Mouse (Mus musculus): ENCODE data around the gene Slc22a12. TPM values are rescaled to one million over a fixed set of nuclear protein-coding genes. Genes with fewer than 3 reads are reported as not detected.

The Slc22a12 gene
- total RNA-seq (2021), result 10 to 100 TPM in 1 of 2 experiments, under 1 TPM in 1; 0.37 to 10.1 TPM
- long read RNA-seq, experiment 1, result 0 reads
- long read RNA-seq, experiment 2, transcript Slc22a12-201 (10 exons, 2,226 nt), result major isoform, 5 of 5 reads
- long read RNA-seq, experiment 2, partial matches to known transcripts, result 0 of 5 reads
- long read RNA-seq, experiment 2, other reads (novel, unspliced or antisense), result 0 of 5 reads

DNA sequence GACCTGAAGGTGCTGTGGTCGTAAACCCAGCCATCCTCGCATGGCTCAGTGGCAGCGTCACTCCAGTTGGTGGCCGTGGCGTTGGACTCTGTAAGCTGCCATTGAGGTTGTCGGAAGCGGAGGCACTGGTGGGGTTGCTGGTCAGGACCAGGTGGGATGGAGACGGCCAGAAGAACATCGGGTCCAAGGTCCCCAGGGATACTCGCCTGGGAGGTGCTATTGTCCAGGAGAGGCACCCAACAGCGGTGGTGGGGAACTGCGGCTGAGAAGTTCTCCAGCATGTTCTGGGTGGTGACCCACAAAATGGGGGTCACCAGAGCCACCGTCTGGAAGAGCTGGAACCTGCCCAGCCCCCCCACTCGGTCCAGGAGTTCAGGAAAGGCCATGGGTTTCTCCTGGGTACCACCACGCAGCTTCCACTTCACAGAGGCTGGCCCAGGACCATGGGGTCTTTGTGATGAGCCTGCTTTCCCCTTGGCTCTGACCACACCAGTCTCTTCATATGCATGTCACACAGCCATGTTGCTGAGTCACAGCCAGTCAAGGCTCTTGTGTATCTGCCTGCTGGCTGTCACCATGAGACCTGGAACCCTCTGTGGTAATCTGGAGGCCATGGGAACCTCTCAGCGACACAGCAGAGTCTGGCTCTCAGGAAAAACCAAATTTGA lies at the start of gene Slc22a12:
Slc22a12 (minus strand) TSS at position 666 of the 668 bp plus-strand sequence.
- no peak for DNase-seq (ENCODE audit: low spot score in 2 of 2)

DNA sequence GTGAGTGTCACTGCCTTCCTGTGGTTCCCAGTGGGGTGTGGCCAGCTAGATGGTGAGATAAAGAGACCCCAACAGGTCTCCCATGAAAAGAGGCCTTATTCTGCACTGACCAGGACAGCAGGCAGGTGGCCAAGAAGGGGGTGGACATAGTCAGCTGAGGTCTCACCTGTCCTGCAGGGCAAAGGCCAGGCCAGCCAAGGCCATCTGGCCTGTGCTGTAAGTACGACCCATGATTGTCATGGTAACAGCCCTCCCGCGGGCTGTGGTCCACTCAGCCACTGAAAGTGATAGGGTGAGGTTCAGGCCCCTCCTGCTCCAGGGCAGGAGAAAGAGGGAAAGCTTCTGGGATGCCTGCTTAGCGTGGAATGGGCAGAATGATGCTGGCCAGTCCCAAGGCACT lies 29.2 kb upstream of the Slc22a12 start:
- no peak for DNase-seq (ENCODE audit: low spot score in 2 of 2)

GRCm38 (mm10) chr19:6571476-6571875 lies 28.6 kb upstream of the Slc22a12 start:
- DNase-seq (ENCODE audit: low spot score in 2 of 2), result no peak

DNA sequence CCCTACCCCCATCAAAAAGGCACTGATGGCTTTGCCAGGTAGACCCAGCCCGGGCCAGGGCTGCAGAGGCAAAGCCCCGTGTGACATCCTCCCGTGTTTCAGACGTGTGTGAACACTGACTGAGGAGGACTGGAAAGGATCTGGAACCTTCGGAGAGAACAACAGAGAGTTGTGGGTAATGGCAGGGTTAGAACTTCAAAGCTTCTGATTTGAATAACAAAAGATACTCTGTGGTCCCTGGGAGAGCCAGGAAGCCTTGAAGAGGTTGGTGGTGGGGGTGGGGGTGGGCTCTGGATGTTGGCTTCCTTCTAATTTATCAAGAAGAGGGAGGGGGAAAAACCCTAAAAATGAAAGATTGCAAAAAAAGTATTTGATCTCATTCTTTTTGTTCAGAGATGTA lies 26.7 kb upstream of the Slc22a12 start:
- DNase-seq (ENCODE audit: low spot score in 2 of 2), result no peak

GRCm38 (mm10) chr19:6569021-6569420 lies 26.2 kb upstream of the Slc22a12 start:
- no peak for DNase-seq (ENCODE audit: low spot score in 2 of 2)

GRCm38 (mm10) chr19:6566450-6566849 lies 23.6 kb upstream of the Slc22a12 start:
- DNase-seq (ENCODE audit: low spot score in 2 of 2), result no peak

- no peak for DNase-seq (ENCODE audit: low spot score in 2 of 2)
These were observed 22.3 kb upstream of the Slc22a12 start for GRCm38 (mm10) chr19:6565136-6565535.

DNA sequence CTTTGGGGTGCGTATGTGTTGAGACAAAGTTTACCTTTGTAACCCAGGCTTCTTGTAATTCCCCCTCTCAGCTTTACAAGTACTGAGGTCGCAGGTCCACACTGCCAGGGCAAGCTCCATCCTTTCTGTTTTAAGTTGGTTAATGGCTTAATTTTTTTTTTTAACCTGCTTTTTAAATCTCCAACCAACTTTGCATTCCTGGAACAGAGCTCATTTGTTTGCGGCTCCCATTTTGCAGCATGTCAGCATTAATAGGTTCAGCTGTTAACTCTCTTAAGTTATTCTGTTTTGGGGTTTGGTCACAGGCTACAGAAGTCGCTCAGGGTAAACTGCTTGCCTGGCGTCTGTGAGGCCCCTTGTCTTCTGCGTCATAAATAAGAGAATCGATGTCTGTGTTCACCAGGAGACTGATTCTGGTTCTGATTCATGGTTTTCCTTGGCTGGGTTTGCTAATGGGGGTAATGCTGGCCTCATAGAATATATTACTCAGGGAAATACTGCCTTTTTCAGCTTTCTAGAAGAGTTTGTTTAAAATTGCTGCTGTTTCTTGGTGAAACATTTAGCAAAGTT lies 17.5 kb upstream of the Slc22a12 start:
- no peak for DNase-seq (ENCODE audit: low spot score in 2 of 2)

DNA sequence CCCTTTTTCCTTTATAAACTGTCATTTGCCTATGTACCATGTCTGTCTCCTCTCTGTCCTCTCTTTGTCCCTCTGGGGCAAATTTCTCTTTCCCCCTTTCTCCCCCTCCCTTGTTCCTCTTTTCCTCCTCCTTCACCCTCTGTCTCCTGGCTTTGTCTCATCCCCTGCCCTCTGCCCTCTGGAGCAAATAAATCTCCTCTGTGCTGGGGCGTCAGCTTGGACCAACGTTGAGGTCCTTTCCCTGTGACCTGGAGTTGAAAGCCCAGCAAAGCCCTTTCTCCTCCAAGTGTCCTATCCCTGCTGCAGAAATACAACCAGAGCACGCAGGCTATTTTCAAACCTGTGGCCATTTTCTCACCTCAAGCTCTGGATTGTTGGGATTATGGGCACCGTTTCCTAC lies 16.7 kb upstream of the Slc22a12 start:
- no peak for DNase-seq (ENCODE audit: low spot score in 2 of 2)

- DNase-seq (ENCODE audit: low spot score in 2 of 2), result no peak
These were observed 11.2 kb upstream of the Slc22a12 start for GRCm38 (mm10) chr19:6553819-6554582.

GRCm38 (mm10) chr19:6553174-6553573 lies 10.3 kb upstream of the Slc22a12 start:
- no peak for DNase-seq (ENCODE audit: low spot score in 2 of 2)

GRCm38 (mm10) chr19:6552302-6553028 lies 9.6 kb upstream of the Slc22a12 start:
- peak in 1 of 2 experiments; percentile 31 for DNase-seq (ENCODE audit: low spot score in 2 of 2)

DNA sequence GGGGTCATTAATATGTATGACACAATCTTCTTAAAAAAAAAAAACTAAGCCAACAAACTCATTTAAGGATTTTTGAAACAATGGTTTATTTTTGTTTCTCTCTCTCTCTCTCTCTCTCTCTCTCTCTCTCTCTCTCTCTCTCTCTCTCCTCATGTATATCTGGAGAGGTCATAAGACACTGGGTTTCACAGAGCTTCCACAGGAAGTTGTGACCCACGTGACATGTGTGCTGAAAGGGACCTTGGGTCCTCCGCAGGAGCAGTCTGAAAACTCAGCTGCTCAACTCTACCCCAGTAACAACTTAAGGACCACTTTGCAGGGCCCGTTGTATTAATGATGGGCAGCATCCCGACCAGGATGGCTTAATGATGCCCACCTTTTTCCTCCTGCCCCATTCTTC lies 8.4 kb upstream of the Slc22a12 start:
- DNase-seq (ENCODE audit: low spot score in 2 of 2), result no peak

DNA sequence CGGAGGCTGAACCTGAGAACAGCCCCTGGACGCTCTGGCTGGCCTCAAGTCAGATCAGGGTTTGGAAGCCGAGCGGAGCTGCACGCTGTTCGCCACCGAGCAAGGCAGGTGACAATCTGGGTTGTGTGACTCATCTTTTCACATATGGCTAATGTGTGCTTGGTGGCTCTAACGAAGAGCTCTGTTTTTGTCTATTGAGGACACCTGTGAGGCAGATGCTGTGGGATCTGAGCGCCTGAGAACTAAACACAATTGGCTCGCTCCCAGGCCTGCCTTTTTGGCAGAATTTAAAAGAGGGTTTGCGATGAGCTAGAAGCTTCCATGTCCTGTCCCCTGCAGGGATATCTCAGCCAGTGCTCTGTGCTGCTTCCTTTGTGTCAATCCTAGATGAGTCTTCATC lies 6.7 kb upstream of the Slc22a12 start:
- no peak for DNase-seq (ENCODE audit: low spot score in 2 of 2)

DNA sequence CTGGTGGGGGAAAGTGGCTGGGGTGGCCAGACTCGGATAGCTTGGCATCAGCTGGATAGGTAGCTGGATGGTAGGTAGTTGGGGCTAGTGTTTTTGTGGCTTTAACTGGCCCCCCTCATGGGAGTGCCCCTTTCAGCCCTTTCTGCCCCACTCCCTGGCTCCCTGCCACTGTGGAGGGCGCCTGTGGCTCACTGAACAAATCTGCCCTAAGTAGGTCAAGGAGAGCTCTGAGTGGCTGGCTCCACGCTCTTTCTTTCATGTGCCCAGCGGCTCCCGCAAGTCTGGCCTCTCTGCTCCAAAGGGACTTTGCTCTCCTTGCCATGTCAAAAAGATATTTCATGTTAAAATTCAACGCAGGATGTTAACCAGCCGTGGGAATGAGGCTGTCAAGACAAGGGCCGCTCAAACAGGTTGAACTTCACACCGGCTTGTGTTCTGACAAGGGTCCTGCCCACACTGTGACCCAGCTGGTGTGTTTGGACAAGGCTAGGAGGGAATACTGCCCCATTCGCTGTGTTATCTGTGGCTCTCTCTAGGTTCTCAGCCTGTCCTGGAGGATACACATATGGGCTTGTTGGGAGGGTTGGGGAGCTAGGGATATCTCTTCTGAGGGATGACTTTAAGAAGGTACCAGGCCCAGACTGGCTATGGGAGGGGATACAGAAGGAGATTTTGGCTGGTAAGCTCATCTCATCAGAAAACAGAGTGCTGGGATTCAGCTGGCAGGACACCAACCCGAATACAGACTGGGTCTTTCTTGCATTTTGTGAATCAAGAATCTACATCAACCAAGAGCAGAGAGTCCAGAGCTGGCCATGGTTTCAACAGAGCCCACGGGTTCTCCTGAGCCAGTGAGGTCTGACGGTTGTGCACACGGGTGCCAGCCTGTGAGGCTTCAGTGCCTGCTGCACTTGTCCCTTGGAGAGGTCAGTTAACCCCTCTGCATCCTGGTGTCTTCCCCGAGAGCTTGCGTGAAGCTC lies 5.9 kb upstream of the Slc22a12 start:
- DNase-seq (ENCODE audit: low spot score in 2 of 2), result peak in 1 of 2 experiments; percentile 48

DNA sequence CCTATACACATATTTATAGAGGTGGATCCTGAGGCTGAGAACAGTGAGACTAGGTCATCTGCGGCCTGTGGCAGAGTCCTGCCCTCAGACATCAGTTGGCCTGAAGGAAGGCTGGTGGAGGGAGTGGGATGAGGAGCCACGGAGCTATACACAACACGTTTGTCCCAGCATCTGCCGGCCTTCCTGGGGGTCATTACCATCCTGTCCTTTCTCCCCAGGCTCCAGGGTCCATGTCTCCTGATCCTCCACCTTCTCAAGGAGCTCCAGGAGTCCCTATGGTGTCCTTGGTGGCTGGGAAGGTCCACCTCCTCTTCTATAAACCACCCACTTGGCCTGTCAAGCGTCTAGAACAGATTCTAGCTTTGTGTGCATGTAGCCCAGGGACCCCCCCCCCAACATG lies 5.0 kb upstream of the Slc22a12 start:
- no peak for DNase-seq (ENCODE audit: low spot score in 2 of 2)

GRCm38 (mm10) chr19:6546096-6546495 lies 3.3 kb upstream of the Slc22a12 start:
- DNase-seq (ENCODE audit: low spot score in 2 of 2), result no peak

DNA sequence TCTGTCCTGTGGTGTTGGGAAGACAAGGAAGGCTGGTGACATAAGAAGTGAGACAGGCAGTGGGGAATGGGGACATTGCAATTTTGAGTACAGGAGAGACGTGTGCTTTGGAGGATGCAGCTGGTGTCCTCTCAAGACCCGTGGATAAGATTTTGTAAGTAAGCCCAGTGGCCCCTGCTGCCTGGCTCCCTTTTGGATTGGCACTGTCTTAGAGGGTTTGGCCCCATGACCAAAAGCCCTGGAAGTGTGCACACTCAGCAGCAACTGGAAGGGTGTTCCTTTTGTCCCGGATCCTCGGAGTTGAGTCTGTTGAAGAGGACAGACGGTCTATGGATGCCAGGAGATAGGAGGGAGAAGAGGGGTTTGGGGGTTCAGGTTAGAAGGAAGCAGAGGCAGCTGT lies 2.6 kb upstream of the Slc22a12 start:
- no peak for DNase-seq (ENCODE audit: low spot score in 2 of 2)

GRCm38 (mm10) chr19:6544712-6545111 lies 1.9 kb upstream of the Slc22a12 start:
- DNase-seq (ENCODE audit: low spot score in 2 of 2), result no peak

DNA sequence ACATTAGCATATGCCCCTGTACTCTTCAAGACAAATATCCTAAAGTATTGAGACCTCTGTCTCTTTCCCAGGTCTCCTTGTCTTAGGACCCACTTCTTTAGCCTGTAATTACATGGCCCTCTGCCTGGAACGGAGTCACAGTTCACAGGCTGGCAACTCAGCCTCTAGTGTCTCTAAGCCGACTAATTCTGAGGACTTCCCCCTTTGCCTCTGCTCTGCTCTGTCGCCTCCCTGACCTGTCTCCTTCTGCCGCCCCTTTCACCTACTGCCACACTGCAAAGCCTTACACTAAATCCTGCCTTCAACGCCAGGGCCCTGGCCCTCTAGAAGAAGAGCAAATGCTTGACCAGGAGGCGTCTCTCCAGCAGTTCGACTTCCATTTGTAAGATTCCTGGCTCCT lies 686 bp upstream of the Slc22a12 start:
- DNase-seq (ENCODE audit: low spot score in 2 of 2), result no peak

Measured in adrenal gland, postnatal 4 days (tissue).